Mouse (Mus musculus) left cerebral cortex, adult 8-10 months (tissue): ENCODE results near the gene Dnajb12. TPM values are rescaled to one million over a fixed set of nuclear protein-coding genes. Genes with fewer than 3 reads are reported as not detected.

ENCODE experiments used
- DNase-seq, 2 experiments: peaks; one replicate each; pipeline ENCODE4 v3.0.0; 2022; ENCODE audit warnings: low spot score in 2 of 2
- total RNA-seq, 4 experiments: library from RNA; stranded (reverse); gene quantifications; 2 replicates each; pipeline ENCODE4 v1.2.4; 2022

Dnajb12 gene
- total RNA-seq, 4 experiments from 2014 or later = 50.8 to 56.3 (median 54.1) TPM

GRCm38 (mm10) chr10:59896211-59896610 is 16.9 kb downstream of the Dnajb12 start:
- DNase-seq = no peak

- no peak for DNase-seq
Observed at GRCm38 (mm10) chr10:59896911-59897331, 17.6 kb downstream of the Dnajb12 start.

GRCm38 (mm10) chr10:59897511-59897910 is 18.2 kb downstream of the Dnajb12 start:
- DNase-seq = peak; percentile 57 to 92

- DNase-seq = no peak
Observed at GRCm38 (mm10) chr10:59898180-59898778, 18.9 kb downstream of the Dnajb12 start.

- no peak for DNase-seq
Observed at GRCm38 (mm10) chr10:59898935-59899334, 19.6 kb downstream of the Dnajb12 start.

GRCm38 (mm10) chr10:59899341-59900173 is 20.2 kb downstream of the Dnajb12 start:
- peak; percentile 73 to 98 for DNase-seq

GRCm38 (mm10) chr10:59900174-59900435 is 20.7 kb downstream of the Dnajb12 start:
- no peak for DNase-seq

- no peak for DNase-seq
Observed at GRCm38 (mm10) chr10:59900939-59901338, 21.6 kb downstream of the Dnajb12 start.

GRCm38 (mm10) chr10:59901463-59901862 is 22.1 kb downstream of the Dnajb12 start:
- no peak for DNase-seq

- no peak for DNase-seq
Observed at GRCm38 (mm10) chr10:59901986-59902605, 22.7 kb downstream of the Dnajb12 start.

- no peak for DNase-seq
Observed at GRCm38 (mm10) chr10:59902606-59902990, 23.2 kb downstream of the Dnajb12 start.

- DNase-seq = no peak
Observed at GRCm38 (mm10) chr10:59903170-59903569, 23.8 kb downstream of the Dnajb12 start.

- DNase-seq = no peak
Observed at GRCm38 (mm10) chr10:59907080-59907609, 27.8 kb downstream of the Dnajb12 start.

- peak in 1 of 2 experiments; percentile 39 for DNase-seq
Observed at GRCm38 (mm10) chr10:59907695-59908299, 28.4 kb downstream of the Dnajb12 start.

GRCm38 (mm10) chr10:59908776-59909315 is 29.5 kb downstream of the Dnajb12 start:
- no peak for DNase-seq

- DNase-seq = no peak
Observed at GRCm38 (mm10) chr10:59909357-59909847, 30.0 kb downstream of the Dnajb12 start.

- DNase-seq = peak in 1 of 2 experiments; percentile 25
Observed at GRCm38 (mm10) chr10:59911091-59911490, 31.7 kb downstream of the Dnajb12 start.

- DNase-seq = no peak
Observed at GRCm38 (mm10) chr10:59911561-59912198, 32.3 kb downstream of the Dnajb12 start.

GRCm38 (mm10) chr10:59915196-59915962 is 36.0 kb downstream of the Dnajb12 start:
- DNase-seq = no peak

GRCm38 (mm10) chr10:59916159-59916558 is 36.8 kb downstream of the Dnajb12 start:
- DNase-seq = no peak
